Mouse (Mus musculus): ENCODE results near the gene Snx13. TPM values are rescaled to one million over a fixed set of nuclear protein-coding genes. Genes with fewer than 3 reads are reported as not detected.

Snx13 gene
- total RNA-seq, 2 experiments from 2014 or later, result 51.8 to 53.7 TPM

GRCm38 (mm10) chr12:35191698-35192425 is 144.9 kb downstream of the Snx13 start:
- DNase-seq, result peak; percentile 86

- DNase-seq, result no peak
Measured at GRCm38 (mm10) chr12:35192426-35192769, 145.4 kb downstream of the Snx13 start.

Small RNA genes lying within 50 kb of the gene (microRNA-seq; reads per million reads assigned to microRNA genes)
- 0 reads per million in 2 experiments for gene Mir680-3

Other genes starting within 250 kb of the Snx13 start
- 10 to 100 TPM; 15.4 to 18.2 TPM for gene Hdac9, start 130.1 kb upstream of the Snx13 start, total RNA-seq (2021)
- gene Prps1l1, start 62.4 kb upstream of the Snx13 start, total RNA-seq (2021), result not detected